Mouse (Mus musculus) gastrocnemius, adult 8-10 months (tissue): ENCODE results near the gene Frem2. TPM values are rescaled to one million over a fixed set of nuclear protein-coding genes. Genes with fewer than 3 reads are reported as not detected.

Experiments
- DNase-seq, 2 experiments: peaks; one replicate each; pipeline ENCODE4 v3.0.0; 2022; ENCODE audit warnings: low spot score in 2 of 2
- total RNA-seq, 4 experiments: library from RNA; stranded (reverse); gene quantifications; 2 replicates each; pipeline ENCODE4 v1.2.4; 2022

Frem2 gene
- 1 to 10 TPM in 2 of 4 experiments, under 1 TPM in 2; 0.80 to 1.9 (median 1.1) TPM for total RNA-seq

DNA sequence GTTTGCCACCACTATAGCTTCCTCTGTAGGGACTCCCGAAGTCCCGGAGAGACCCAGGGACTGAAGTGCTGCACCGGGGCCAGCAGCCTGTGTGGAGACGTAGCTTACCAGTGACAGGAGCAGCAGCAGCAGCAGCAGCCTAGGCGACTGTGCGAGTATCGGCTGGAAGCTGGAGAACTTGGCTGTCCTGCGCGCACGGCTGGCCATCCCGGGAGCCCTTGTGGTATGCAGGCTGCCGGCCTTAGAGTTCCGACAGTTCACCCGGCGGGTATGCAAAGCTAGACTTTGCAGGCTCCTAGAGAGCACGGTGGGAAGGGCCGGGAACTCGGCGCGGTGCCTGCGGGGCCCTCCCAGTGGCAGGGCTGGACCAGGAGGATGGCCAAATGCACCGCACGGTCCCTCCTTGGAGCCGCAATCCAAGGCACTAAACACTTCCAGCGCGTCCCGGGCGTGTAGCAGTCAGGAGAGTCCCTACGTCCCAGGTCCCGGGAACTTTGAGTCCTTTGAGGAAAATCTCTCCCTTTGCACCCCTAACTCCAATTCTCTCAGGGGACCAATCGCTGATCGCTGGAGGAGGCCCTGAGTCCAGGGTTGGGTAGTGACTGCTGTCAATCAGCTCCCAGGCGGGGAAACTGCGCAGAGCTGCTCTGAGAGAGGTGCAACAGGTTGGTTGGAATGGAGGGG lies at the start of gene Frem2:
Gene Frem2 (minus strand): TSS at position 478 of the 684 bp plus-strand sequence.
- no peak for DNase-seq

DNA sequence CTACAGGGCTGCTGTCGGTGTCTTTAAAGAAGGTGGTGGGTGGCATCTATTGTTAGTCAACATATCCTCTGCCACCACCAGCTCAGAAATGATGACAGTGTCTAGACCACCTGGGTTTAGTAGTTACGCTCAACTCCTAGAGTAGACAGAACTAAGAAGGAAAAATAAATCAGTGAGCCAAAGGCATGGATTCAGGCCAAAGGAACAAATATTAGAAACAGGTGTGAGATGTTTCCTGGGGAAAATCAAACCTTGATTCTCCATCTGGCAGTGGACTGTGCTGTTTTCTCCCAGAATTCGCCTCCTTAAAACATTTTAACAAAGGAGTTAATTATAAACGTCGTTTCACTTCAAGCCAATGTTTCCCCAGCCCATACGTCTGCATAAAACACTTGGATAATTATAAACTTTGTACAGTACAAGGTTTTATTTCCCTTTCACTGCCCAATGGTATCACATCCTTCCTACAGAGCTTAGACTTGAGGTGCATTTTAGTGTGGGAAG lies 48.9 kb upstream of the Frem2 start:
- DNase-seq: no peak

DNA sequence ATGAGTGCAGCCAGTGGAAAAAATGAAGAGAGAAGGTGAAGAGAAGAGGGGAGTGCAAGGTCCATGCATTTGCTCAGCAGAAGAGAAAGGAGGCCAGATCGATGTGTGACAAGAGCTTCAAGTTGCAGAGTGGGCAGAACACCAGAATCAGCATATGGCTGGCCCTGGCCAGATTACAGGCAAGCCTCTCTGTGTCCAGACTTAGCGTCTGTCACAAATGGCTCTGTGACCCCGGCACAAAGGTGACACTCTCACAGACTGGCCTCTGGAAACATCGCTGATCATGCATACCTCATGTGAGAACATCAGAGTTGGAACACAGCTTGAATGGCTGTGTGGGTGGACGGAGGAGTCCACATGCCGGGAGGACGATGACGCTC lies 46.0 kb upstream of the Frem2 start:
- no peak for DNase-seq

DNA sequence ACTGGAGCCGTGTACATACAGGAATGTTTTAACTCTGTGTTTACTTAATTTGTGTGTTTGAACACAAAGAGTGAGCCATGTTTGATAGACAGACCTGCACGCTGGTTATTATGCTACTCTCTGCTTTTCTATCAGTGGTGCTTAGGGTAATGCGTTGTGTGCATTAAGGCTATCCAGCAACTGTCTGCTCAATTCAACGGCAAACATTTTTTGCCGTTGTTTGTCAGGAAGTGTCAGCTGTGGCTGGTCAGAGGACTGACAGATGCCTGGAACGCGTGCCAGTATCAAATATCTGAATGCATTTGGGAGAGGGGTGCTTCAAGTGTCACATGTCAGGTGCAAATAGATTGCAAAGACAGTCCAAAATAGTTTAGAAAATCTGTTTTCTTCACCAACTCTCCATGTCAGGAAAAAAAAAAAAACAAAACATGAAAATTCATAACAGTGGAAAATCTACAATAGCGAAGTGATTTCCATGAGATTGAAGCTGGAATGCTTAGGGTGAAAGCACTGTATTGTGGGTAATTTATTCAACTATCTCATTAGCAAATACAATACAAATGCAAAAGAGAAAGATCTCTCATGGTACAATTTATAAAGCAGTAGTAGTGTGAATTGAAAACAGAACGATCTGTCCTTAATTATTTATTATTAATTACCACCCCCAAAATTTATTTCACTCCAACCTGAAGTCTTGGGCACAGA lies 45.4 kb upstream of the Frem2 start:
- DNase-seq: no peak

DNA sequence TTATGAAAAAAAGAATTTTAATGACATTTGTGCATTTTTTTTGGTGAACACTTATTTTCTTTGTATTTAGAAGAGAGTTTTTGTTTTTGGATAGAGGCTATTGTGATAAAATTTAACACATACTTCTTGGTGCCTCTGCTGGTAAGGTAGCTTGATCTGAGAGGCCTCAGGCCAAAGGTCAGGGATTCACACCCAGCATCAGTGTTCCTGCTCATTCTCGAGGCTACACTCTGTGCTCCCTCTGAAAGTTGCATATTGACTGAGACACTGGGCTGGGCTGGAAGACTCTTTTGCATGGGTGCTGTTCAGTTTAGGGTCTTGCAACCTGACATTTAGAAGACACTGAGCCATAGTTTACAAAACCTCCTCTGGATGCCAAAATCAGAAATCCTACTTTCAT lies 44.8 kb upstream of the Frem2 start:
- no peak for DNase-seq

GRCm38 (mm10) chr3:53687776-53688175 lies 30.6 kb upstream of the Frem2 start:
- DNase-seq: no peak

GRCm38 (mm10) chr3:53682244-53682643 lies 25.1 kb upstream of the Frem2 start:
- no peak for DNase-seq

GRCm38 (mm10) chr3:53680816-53681215 lies 23.7 kb upstream of the Frem2 start:
- no peak for DNase-seq

GRCm38 (mm10) chr3:53674225-53674624 lies 17.1 kb upstream of the Frem2 start:
- DNase-seq: no peak

DNA sequence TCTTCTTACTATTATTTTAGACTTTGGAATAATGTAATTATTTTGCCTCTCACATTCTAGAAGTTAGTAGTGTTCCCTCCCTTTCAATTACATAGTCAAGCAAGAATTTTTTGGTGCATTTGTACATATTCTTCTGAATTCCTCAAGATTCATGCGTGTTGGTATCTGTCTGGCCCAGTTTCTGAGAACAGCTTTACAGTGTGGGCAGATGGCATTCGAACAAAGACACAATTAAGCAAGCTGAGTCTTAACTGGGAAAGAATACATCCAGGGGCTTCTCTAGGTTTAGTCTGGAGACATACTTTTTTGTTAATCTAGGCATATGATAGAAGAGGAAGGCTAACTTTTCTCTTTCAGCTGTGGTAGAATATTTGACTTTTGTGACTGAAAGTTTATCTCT lies 12.6 kb upstream of the Frem2 start:
- no peak for DNase-seq

GRCm38 (mm10) chr3:53657744-53658534 lies 784 bp upstream of the Frem2 start:
- DNase-seq: no peak

DNA sequence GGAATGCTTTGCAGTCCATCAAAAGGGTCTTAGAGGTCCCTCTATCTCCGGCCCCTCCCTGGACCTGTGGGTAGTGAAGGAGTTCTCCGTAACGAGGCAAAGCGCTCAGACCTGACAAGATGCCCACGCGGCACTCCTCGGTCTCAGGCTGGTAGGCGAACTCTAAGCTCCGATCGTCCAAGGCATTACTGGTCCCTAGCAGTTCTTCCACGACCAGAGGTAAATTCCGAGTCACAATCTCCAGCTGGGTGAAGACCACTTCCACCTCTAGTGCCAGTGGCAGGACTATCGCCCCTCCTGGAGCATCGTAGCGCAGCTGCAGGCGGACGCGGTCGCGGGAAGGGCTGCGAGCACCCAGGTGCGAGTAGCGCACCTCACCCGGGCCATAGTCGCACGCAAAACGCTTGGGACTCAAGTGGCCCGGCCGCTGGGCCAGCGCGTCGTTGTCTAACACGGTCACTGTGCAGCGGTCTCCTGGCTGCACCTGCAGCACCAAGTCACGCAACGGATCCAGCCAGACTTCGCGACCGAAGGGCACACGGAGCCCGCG lies 752 bp downstream of the Frem2 start:
- no peak for DNase-seq

- DNase-seq: no peak
These were observed 1.8 kb downstream of the Frem2 start for GRCm38 (mm10) chr3:53655343-53655742.

GRCm38 (mm10) chr3:53650003-53650748 lies 7.0 kb downstream of the Frem2 start:
- DNase-seq: no peak

- DNase-seq: no peak
These were observed 7.7 kb downstream of the Frem2 start for GRCm38 (mm10) chr3:53649425-53649824.

- DNase-seq: no peak
These were observed 8.3 kb downstream of the Frem2 start for GRCm38 (mm10) chr3:53648902-53649301.

DNA sequence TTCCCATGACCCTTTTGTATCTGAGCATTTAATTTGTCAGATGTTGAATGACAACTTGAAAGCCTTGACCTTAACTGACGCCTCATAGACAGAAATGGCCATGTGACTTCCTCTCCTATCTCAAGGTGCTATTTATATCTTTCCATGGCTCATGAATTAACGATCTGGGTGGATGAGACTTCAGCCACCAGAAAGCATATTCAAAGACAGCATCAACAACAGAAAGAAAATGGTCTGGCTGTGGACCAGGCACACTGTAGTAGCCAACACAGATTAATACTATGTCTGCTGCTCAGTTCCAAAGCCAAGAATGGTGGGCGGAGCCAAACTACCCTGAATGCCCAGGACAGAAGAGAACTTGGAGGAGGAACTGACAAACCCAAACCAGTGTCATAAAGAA lies 21.2 kb downstream of the Frem2 start:
- DNase-seq: no peak

DNA sequence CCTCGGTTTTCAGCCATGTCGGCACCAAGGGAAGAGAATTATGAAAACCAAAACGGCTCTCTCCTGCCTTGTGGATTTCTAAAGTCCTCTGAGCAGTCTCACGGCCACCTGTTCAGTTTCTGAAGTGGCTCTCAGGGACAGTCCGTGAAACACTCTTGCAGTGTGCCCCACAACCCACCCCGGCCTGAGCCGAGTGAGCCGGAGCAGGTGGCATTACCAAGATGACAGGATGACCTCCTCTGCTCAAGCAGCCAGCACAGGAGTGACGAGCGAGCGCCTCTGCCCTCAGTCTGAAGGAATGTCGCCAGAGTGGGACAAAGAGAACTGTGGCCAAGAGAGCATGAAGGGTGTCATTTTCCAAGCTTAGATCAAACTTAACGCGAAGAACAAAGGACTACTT lies 26.0 kb downstream of the Frem2 start:
- DNase-seq: no peak

DNA sequence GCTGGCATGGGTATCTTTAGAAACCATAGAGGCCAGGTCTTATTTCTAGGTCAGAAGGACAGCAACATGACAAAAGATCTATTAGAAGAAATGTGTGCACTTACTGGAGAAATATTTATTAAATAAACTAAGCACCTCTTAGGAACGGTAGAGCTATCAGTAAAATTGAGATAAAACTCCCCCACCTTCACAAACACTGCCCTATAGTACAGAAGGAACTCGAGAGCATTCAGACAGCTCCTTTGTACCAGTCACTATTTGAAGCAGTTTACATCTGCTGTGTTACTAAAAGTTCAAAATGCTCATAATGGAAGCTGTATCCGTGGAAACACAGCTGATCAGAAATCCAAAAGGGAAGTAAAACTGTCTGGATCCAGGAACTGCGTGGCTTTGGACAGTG lies 26.5 kb downstream of the Frem2 start:
- no peak for DNase-seq

DNA sequence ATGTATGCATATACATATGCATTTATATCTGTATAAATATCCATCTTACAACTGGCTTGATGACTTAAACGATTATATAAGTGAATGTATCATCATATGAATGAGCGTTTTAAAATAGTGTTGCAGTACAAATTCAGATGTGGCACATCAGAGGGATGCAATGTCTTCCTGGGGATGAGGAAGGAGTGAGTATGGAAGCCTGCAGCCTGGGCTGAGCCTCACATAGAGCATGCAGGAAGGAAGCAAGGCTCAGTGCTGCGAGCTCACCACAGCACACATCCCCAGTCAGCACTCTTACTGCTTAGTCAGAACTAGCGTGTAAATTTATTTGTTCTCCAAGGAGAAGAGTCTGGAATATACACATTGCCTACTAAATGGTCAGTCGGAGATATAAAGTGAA lies 27.2 kb downstream of the Frem2 start:
- DNase-seq: no peak

DNA sequence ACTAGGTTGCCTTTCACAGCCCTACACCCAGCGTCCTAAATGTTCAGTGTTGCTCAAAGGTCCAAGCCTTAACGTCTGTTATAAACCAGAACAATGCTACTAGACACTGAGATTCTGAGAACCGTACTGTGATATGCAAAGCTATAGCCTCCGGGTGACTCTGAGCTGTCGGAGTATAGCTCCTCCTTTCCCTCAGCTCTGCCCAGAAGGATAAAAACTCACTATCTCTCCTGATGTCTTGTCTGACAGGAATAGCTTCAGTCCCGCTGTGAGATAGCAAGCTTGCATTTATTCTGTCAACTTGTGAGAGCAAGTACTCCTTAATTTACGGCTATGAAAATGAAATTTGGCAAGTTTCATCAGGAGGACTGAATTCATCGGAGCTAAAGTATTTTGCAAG lies 33.9 kb downstream of the Frem2 start:
- DNase-seq: no peak
